Mouse (Mus musculus): ENCODE measurements around the gene Plppr2. TPM values are rescaled to one million over a fixed set of nuclear protein-coding genes. Genes with fewer than 3 reads are reported as not detected.
A peak's percentile ranks its signal among the peaks of the same experiment; 100 is the strongest.

The Plppr2 gene
- 100 to 1,000 TPM; 133 to 152 (median 147) TPM for total RNA-seq (2022)

DNA sequence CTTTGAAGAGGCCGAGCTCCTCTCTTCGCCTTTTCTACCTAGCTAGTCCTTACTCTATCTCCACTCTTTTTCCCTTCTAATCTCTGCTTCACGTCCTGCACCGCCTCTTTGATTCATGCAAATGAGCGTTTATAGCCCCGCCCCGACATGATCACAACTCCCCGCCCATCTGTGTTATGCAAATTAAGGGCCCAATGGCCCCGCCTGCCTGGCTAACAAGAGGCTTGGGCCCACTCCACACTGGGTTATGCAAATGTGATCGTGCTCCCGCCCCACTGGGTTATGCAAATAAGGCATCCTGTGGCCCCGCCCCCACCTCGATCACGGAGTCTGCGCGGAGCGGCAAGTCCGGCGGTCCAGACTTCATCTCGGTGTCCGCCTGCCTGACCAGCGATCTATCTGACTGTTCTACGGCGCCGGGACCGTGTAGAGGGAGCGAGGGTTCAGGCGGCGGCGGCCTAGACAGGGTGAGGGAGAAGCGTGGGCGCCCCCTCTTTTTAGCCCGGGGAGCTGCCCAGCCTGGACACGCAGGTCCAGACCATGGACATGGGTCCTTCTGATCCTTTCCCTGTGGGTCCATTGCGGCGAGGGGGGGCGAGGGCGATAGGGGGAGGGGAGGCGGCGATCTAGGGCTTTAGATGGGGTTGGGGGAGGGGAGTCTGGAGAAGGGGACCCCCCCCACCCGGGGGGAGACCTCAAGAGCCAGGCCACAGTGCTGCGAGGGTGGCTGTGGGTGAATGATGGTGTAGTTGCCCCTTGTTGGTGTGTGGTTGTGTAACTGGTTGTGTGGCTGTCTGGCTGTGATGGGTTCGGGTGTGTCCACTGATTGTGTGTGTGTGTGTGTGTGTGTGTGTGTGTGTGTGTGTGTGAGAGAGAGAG lies at the start of gene Plppr2:
Gene Plppr2 (plus strand): TSS at position 342 of the 879 bp plus-strand sequence.
- DNase-seq (ENCODE audit: low spot score in 2 of 2): peak; percentile 92 to 98

GRCm38 (mm10) chr9:21889229-21889628 lies 47.6 kb upstream of the Plppr2 start:
- no peak for DNase-seq (ENCODE audit: low spot score in 2 of 2)

GRCm38 (mm10) chr9:21901223-21901820 lies 35.5 kb upstream of the Plppr2 start:
- DNase-seq (ENCODE audit: low spot score in 2 of 2): peak; percentile 39 to 62

- no peak for DNase-seq (ENCODE audit: low spot score in 2 of 2)
Measured at GRCm38 (mm10) chr9:21904031-21904430, 32.8 kb upstream of the Plppr2 start.

- no peak for DNase-seq (ENCODE audit: low spot score in 2 of 2)
Measured at GRCm38 (mm10) chr9:21908216-21908615, 28.6 kb upstream of the Plppr2 start.

DNA sequence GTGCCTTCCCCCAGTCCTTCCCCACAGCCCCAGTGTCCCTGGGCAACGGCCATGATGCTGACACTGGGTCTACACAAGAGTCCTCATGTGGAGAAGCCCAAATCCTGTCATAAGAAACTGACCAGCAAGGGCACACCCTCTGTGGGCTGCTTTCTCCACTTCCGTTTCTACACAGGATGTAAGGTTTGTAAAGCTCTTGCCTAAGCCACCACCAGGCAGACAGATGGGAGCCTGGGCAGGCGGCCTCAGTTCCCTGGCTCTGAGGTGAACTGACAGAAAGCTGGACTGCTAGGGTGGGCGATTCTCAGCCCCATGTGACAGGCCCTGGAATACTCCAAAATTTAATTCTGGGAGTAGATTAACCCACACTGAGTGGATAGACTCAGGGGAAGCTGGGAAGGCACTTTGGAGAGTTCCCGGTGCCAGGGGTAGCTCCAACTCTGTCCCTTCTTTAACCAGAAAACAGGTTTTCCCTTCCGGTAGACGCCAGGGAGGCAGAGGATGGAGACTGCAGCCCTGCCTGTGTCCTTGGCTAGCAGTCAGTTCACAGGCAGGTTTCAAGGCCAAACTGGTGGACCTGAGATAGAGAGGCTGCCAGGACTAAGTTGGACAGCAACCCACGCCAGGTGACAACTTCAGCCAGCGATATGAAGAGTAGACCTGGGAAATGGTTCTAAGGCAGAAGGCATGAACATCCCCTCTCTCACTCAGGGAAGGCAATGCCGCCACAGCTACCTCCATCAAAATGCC lies 27.2 kb upstream of the Plppr2 start:
- no peak for DNase-seq (ENCODE audit: low spot score in 2 of 2)

GRCm38 (mm10) chr9:21916851-21917492 lies 19.9 kb upstream of the Plppr2 start:
- DNase-seq (ENCODE audit: low spot score in 2 of 2): no peak

DNA sequence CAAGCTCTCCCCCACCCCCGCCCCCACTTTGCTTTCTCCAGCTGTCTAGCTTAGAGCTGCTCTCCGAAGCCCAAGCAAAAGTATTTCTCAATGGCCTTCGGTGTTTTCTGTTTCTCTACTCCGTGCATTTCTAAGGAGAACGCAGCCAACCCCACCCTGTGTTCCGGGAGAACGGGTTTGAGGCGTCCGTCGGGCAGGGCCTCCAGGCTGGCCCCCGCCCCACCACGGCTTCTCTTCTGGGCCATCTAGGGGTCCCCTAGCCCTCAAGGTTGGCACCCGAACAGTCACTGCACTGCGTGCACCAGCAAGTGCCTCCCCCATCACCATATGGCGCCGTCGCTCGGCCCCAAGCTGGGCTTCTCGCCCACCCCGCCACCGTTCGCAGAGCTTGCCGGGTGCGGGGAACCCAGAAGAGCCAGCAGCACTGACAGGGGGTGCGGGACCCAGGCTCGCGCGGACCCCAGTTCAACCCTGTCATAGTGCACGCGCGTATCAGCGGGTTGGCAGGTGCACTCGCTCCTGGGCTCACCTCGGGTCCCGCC lies 19.3 kb upstream of the Plppr2 start:
- peak; percentile 65 to 84 for DNase-seq (ENCODE audit: low spot score in 2 of 2)

DNA sequence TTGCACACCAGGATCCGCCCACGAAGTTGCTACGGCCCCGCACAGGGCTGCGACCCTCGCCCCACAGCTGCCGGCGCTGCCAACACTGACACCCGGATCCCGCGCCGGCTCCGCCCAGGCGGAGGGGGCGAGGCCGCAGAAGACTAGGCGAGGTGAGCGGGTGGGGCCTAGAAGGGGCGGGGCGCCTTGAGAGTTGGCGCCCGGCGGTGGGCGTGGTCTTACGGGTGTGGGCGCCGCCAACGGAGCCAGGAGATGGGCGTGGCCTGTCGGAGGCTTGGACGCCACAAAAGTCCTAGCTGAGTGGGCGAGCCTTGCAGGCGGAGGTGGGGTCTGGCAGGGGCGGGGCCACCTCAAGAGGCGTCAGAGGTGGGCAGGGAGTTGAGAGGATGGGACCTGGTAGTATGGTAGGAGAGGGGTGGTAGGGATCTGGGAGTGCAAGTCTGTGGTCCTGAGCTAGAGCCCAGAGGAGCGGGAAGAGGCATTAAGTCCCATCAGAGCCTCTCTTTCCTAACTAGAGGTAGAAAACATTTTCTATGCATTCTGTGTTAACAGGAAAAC lies 18.7 kb upstream of the Plppr2 start, which contains the start of gene Rab3d:
Gene Rab3d (minus strand): TSS at position 158 of the 558 bp plus-strand sequence.
- peak; percentile 78 to 92 for DNase-seq (ENCODE audit: low spot score in 2 of 2)

DNA sequence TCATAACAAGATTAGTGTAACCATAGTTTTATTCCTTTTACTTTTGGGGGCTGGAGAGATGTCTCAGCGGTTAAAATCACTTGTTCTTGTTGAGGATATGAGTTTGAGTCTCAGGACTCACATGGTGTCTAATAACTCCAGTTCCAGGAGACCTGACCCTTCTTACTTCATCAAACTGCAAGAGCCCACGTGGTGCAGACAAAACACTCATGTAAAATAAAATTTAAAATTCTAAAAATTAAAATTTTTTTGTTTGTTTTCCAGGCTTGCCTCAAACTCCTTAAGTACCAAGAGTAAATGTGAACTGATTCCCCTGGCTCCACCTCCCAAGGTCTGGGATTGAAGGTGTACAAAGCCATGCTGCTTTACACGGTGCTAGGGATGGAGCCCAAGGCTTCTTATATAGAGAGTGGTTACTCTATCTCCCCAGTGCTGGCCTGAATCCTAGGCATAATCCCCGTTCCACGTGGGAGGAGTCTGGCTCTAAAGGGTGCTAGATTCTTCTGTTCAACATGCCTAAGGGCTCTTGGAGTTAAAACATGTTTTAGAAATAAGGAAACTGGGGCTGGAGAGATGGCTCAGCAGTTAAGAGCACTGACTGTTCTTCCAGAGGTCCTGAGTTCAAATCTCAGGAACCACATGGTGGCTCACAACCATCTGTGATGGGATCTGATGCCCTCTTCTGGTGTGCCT lies 18.0 kb upstream of the Plppr2 start:
- no peak for DNase-seq (ENCODE audit: low spot score in 2 of 2)

DNA sequence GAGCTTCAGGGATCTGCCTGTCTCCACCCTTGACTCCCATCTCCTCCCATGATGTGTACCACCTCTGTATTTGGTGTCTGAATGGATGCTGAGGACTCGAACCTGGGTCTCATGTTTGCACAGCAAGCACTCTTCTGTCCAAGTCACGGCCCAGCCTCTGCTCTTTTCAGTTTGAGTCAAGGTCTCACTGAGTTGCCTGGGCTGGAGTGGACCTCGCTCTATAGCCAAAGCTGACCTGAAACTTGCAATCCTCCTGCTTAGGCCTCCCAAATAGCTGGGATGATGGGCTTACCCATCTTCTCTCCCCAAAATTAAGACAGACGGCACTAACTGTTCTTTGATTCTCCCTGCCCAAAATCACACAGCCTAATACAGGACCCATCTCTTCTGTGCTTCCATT lies 13.8 kb upstream of the Plppr2 start:
- DNase-seq (ENCODE audit: low spot score in 2 of 2): no peak

GRCm38 (mm10) chr9:21923490-21924098 lies 13.2 kb upstream of the Plppr2 start:
- no peak for DNase-seq (ENCODE audit: low spot score in 2 of 2)

DNA sequence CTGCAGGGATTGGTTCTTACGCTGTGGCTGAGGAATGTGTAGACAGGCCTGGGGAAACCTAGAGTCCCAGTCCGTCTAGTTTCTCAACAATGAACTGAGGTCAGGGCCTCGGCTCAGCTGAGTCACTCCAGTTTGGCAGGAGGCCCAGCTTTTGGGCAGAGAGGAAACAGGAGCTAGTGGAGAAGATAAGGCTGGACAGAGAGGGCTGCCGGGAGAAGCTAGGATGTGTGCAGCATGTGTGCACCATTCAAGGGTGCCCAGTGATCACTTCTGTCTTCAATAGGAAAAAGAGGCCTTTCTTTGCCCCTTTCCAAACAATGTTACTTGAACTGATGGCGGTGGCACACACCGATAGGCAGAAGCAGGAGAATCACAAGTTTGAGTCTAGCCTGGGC lies 12.7 kb upstream of the Plppr2 start:
- no peak for DNase-seq (ENCODE audit: low spot score in 2 of 2)

DNA sequence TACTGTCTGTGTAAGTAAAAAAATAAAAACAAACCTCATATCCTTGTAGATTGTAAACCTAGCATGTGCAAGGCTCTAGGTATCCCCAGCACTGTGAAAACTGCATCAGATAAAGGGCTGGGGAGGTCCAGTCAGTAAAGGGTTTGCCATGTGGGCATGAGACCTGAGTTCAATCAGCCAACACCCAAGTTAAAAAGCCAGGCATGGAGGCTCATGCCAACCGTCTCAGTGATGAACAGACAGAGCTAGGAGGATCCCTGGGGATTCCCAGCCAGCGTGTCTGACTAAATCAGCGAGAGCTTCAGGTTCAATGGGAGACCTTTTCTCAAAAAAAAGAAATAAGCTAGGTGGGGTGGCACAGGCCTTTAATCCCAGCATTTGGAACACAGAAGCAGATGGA lies 11.8 kb upstream of the Plppr2 start:
- DNase-seq (ENCODE audit: low spot score in 2 of 2): no peak

GRCm38 (mm10) chr9:21925506-21925905 lies 11.3 kb upstream of the Plppr2 start:
- DNase-seq (ENCODE audit: low spot score in 2 of 2): no peak

GRCm38 (mm10) chr9:21926155-21926554 lies 10.7 kb upstream of the Plppr2 start:
- DNase-seq (ENCODE audit: low spot score in 2 of 2): no peak

DNA sequence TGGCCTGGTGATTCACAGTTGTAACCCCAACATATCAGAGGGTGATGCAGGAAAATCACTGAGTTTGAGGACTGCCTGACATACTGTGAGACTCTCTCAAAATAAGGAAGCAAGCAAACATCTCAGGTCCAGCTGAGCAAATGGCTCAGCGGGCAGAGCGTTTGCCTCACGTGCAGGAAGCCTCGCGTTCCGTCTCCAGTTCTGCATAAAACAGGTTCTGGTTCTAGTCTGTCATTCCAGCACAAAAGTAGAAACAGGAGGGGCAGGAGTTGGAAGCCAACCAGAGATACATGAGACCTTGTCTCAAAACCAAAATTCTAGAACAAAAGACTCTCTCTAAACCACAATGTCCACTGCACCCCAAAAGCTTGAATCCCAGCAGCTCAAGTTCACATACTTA lies 10.0 kb upstream of the Plppr2 start:
- DNase-seq (ENCODE audit: low spot score in 2 of 2): no peak

DNA sequence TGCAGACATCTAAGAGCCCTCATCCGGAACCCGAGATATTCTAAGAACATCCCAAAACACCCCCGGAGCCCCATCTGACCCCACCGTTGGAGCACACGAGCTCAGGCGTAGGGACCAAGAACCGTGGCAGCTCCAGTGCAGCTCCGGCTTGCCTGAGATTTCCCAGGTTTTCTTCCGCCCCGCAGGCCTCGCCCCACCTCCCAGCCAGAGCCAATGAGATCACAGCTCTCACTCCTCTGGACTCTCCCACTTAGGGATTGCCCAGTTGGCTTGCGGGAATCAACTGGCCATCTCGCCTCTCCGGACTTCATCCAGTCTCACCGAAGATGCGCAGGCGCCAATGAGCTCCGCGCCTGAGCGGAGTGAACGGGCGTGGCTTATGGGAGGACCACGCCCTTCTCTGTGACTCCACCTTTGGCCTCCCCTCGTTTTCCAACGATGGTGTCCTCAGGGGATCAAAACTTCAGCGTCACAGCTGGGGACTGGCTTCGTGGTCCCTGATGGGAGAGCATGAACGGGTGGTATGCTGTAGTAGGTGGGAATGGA lies 9.6 kb upstream of the Plppr2 start, which contains the start of the genes Ccdc159 and Tmem205:
Gene Ccdc159 (plus strand): TSS at position 264 of the 546 bp plus-strand sequence.
Gene Tmem205 (minus strand): TSS at position 349 of the 546 bp plus-strand sequence.
- peak; percentile 85 to 97 for DNase-seq (ENCODE audit: low spot score in 2 of 2)

GRCm38 (mm10) chr9:21929208-21929607 lies 7.6 kb upstream of the Plppr2 start:
- DNase-seq (ENCODE audit: low spot score in 2 of 2): no peak
